Comparison of ENCODE assay signal across 8 mouse cellular contexts in the genomic region with DNA sequence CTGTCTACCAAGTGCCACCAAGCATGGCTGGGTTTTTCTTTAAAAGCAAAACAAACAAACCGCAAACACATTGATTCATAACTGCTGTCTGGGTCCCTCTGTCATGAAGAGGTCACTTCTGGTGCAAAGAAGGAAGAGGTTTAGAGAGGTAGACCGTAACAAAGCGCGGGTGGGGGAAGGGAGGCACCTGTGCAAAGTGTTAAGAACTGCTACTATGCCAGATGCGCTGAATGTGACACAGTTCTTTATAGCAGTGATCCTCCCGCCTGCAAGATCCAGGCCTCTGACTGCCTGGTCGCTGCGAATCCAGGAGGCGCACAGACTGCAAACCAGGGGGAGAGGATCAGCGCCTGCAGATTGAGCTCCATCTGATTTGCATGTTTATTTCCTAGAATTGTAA. TPM values are rescaled to one million over a fixed set of nuclear protein-coding genes. Genes with fewer than 3 reads are reported as not detected.
DNase-seq lines count a peak whose midpoint lies in the region; ATAC-seq lines count a peak whose summit lies in the region.

No protein-coding gene starts in this region.

- H3K36me3 ChIP-seq in intestine, embryonic 14.5 days (ENCODE audit: control insufficient read depth, insufficient read depth, low read length) = no peaks in the 10 kb centered on the region

- 0 out of 2 replicates have a peak overlapping the region, but pooled peaks have one; percentile 76 for H3K4me3 ChIP-seq in intestine, embryonic 14.5 days (ENCODE audit: low read depth, low read length)

- H3K4me2 ChIP-seq in intestine, embryonic 14.5 days (ENCODE audit: low read length) = peak overlapping the region; percentile 66

- 25% methylated on average over 10 of the region's 10 CpGs for WGBS in intestine, embryonic 14.5 days

- no peak for ATAC-seq in intestine, embryonic 14.5 days (replicated peaks; ENCODE audit: low FRiP score, low TSS enrichment, low read depth)
- ATAC-seq in neutrophil, adult 5-6 weeks (ENCODE audit: extremely low read depth, insufficient number of reproducible peaks, low FRiP score, poor library complexity, severe bottlenecking) = peak; percentile 35; the same call in 1 of the 2 replicates

- no peaks in the 10 kb centered on the region for H3K27me3 ChIP-seq in intestine, embryonic 14.5 days (replicated peaks; ENCODE audit: control insufficient read depth, insufficient read depth, low read length)

- H3K4me1 ChIP-seq in intestine, embryonic 14.5 days (replicated peaks; ENCODE audit: control insufficient read depth, insufficient read depth, low read length) = peaks cover 36% of the 10 kb centered on the region

- H3K27ac ChIP-seq in intestine, embryonic 14.5 days (ENCODE audit: low read depth) = peak overlapping the region; percentile 88; the same call in 1 of the 2 replicates

- no peak overlapping the region for H3K9ac ChIP-seq in intestine, embryonic 14.5 days (ENCODE audit: low read length)

- H3K9me3 ChIP-seq in intestine, embryonic 14.5 days (ENCODE audit: control insufficient read depth, low read length) = no peaks in the 10 kb centered on the region

- DNase-seq in kidney, postnatal 4 days = peak; percentile 47 to 53
- no peak for DNase-seq in kidney, adult 9 months
- peak; percentile 52 for DNase-seq in embryo, embryonic 9.5 days (ENCODE audit: extremely low spot score)
- DNase-seq in intestine, embryonic 14.5 days (ENCODE audit: low spot score) = no peak
- DNase-seq in gastrocnemius, postnatal 10 days = no peak
- no peak for DNase-seq in adrenal gland, adult 2 months
- DNase-seq in ovary, postnatal 36 days (ENCODE audit: low spot score) = no peak

RNA-seq across cellular contexts. Expression of a gene that starts 0.9 kb away (rescaled TPM):
- polyA plus RNA-seq in intestine, embryonic 14.5 days (2014; fragmentation: Nextera tagmentation; extraction: Ambion mirVana) = 20.2 and 20.7 TPM in 2 replicates
- total RNA-seq in neutrophil, adult 5-6 weeks (2017) = not detected in 2 replicates
- total RNA-seq in gastrocnemius, postnatal 10 days (2021) = 10 to 100 TPM; 11.4 to 17.5 TPM
- 1 to 10 TPM; 4.4 to 7.9 TPM for total RNA-seq in adrenal gland, adult 2 months (2021)
- 4.1 and 5.2 TPM in 2 replicates for polyA plus RNA-seq in adrenal gland, adult 2 months (2012; rRNA removed)

Comparison
In these comparisons a context has a peak if more than half of its experiments do, and no peak if none do; other contexts are left out.
1. DNase-seq: peak in kidney, postnatal 4 days (2 of 2) and embryo, embryonic 9.5 days (single experiment); none in kidney, adult 9 months (single experiment), intestine, embryonic 14.5 days (single experiment), gastrocnemius, postnatal 10 days (single experiment), adrenal gland, adult 2 months (single experiment) and ovary, postnatal 36 days (single experiment).